Mouse (Mus musculus): ENCODE results near the gene Tbl3. TPM values are rescaled to one million over a fixed set of nuclear protein-coding genes. Genes with fewer than 3 reads are reported as not detected.
"Not testable (repeated sequence)": the region's sequence is repeated elsewhere in the genome, so short reads cannot be mapped to it uniquely, and the experiment has no call there.

The Tbl3 gene
- total and polyA plus RNA-seq, 3 experiments, result 103 to 111 TPM; not detected in 1

GRCm38 (mm10) chr17:24718938-24719337, 11.5 kb upstream of the Tbl3 start:
- TF ChIP-seq MYC (IDR thresholded peaks at IDR 0.05; ENCODE audit: low read depth, low read length), result peak; percentile 66; the same call in 1 of the 2 replicates
- TF ChIP-seq CHD1 (IDR thresholded peaks at IDR 0.05; ENCODE audit: low read depth, low read length), result peak; percentile 46; the same call in 1 of the 2 replicates
- not testable (repeated sequence) for H3K27me3 ChIP-seq (ENCODE audit: control insufficient read depth in 1 of 2, insufficient read depth in 2 of 2, low read length in 2 of 2); DNase-seq (ENCODE audit: low read depth, low spot score); H3K4me1 ChIP-seq (ENCODE audit: control insufficient read depth in 1 of 2, insufficient read depth in 2 of 2, low read length in 2 of 2); H3K9me3 ChIP-seq (replicated peaks; ENCODE audit: insufficient read depth, low read length)
- Histone ChIP-seq H3K79me2 (ENCODE audit: control insufficient read depth, insufficient read depth, low read length, poor library complexity) (peaks cover 49% of the 10 kb centered on the region), H3K27ac (ENCODE audit: control insufficient read depth, low read depth, low read length) (peak overlapping the region; percentile 6), H3K9ac (ENCODE audit: control insufficient read depth, low read depth, low read length, poor library complexity, severe bottlenecking) (peak overlapping the region; percentile 98), H3K4me3 (ENCODE audit: control insufficient read depth in 1 of 2, insufficient read depth in 1 of 2, low read depth in 2 of 2, low read length in 2 of 2) (peak overlapping the region; percentile 39 to 98), H3K36me3 (ENCODE audit: control insufficient read depth in 1 of 2, insufficient read depth in 2 of 2, low read length in 2 of 2) (peaks cover 5 to 10% of the 10 kb centered on the region in 2 experiments; a peak in 3 of 4 replicates)

- H3K36me3 ChIP-seq (ENCODE audit: control insufficient read depth in 1 of 2, insufficient read depth in 2 of 2, low read length in 2 of 2), result peaks cover 5 to 10% of the 10 kb centered on the region in 2 experiments; a peak in 3 of 4 replicates
- no peaks in the 10 kb centered on the region for H3K27me3 ChIP-seq (ENCODE audit: control insufficient read depth in 1 of 2, insufficient read depth in 2 of 2, low read length in 2 of 2)
- H3K9me3 ChIP-seq (replicated peaks; ENCODE audit: insufficient read depth, low read length), result no peaks in the 10 kb centered on the region
- H3K79me2 ChIP-seq (ENCODE audit: control insufficient read depth, insufficient read depth, low read length, poor library complexity), result peaks cover 40% of the 10 kb centered on the region
- DNase-seq (ENCODE audit: low read depth, low spot score), result peak; percentile 31
- H3K27ac ChIP-seq (ENCODE audit: control insufficient read depth, low read depth, low read length), result peak within 1 kb of the TSS; percentile 6
- peak within 1 kb of the TSS; percentile 39 to 98 for H3K4me3 ChIP-seq (ENCODE audit: control insufficient read depth in 1 of 2, insufficient read depth in 1 of 2, low read depth in 2 of 2, low read length in 2 of 2)
- peak within 1 kb of the TSS; percentile 98 for H3K9ac ChIP-seq (ENCODE audit: control insufficient read depth, low read depth, low read length, poor library complexity, severe bottlenecking)
- peaks cover 0 to 7% of the 10 kb centered on the region in 2 experiments; a peak in 1 of 4 replicates for H3K4me1 ChIP-seq (ENCODE audit: control insufficient read depth in 1 of 2, insufficient read depth in 2 of 2, low read length in 2 of 2)
- TF ChIP-seq EP300 (IDR thresholded peaks at IDR 0.05; ENCODE audit: low read depth in 1 of 2, low read length in 2 of 2), result no peak
- TF ChIP-seq USF1 (IDR thresholded peaks at IDR 0.05; ENCODE audit: low read depth, low read length), result no peak
- no peak for TF ChIP-seq RCOR1 (IDR thresholded peaks at IDR 0.05; ENCODE audit: low read depth, low read length)
- TF ChIP-seq POLR2A (IDR thresholded peaks at IDR 0.05; ENCODE audit: control insufficient read depth in 1 of 2, insufficient read depth in 1 of 2, low read depth in 1 of 2, low read length in 2 of 2, poor library complexity in 1 of 2), result no peak; a peak in 1 of 4 replicates
- TF ChIP-seq UBTF (IDR thresholded peaks at IDR 0.05; ENCODE audit: borderline replicate concordance, insufficient read depth, low read depth, low read length), result no peak
- TF ChIP-seq ZC3H11A (IDR thresholded peaks at IDR 0.05; ENCODE audit: low read depth, low read length), result no peak
- no peak for TF ChIP-seq SMC3 (IDR thresholded peaks at IDR 0.05; ENCODE audit: low read depth, low read length)
- TF ChIP-seq MAX (IDR thresholded peaks at IDR 0.05; ENCODE audit: low read length), result no peak
- TF ChIP-seq JUND (IDR thresholded peaks at IDR 0.05; ENCODE audit: low read depth, low read length), result no peak
- TF ChIP-seq ETS1 (IDR thresholded peaks at IDR 0.05; ENCODE audit: low read depth, low read length), result no peak
- no peak for TF ChIP-seq MAZ (IDR thresholded peaks at IDR 0.05; ENCODE audit: low read depth, low read length)
- TF ChIP-seq POLR2AphosphoS5 (IDR thresholded peaks at IDR 0.05; ENCODE audit: borderline replicate concordance, low read depth, low read length), result no peak
- TF ChIP-seq ZNF384 (IDR thresholded peaks at IDR 0.05; ENCODE audit: low read depth, low read length), result no peak
- no peak for TF ChIP-seq USF2 (IDR thresholded peaks at IDR 0.05; ENCODE audit: borderline replicate concordance in 1 of 2, insufficient read depth in 1 of 2, low read depth in 1 of 2, low read length in 2 of 2)
- TF ChIP-seq MYC (IDR thresholded peaks at IDR 0.05; ENCODE audit: low read depth, low read length), result no peak
- no peak for TF ChIP-seq ELF1 (IDR thresholded peaks at IDR 0.05; ENCODE audit: low read depth, low read length)
- TF ChIP-seq HCFC1 (IDR thresholded peaks at IDR 0.05; ENCODE audit: low read depth, low read length), result no peak
- TF ChIP-seq MAFK (IDR thresholded peaks at IDR 0.05; ENCODE audit: borderline replicate concordance, low read depth, low read length), result no peak
- no peak for TF ChIP-seq ZKSCAN1 (IDR thresholded peaks at IDR 0.05; ENCODE audit: low read depth, low read length)
- no peak for TF ChIP-seq MXI1 (IDR thresholded peaks at IDR 0.05; ENCODE audit: low read depth, low read length)
Measured at GRCm38 (mm10) chr17:24717943-24718342, 10.5 kb upstream of the Tbl3 start, which contains the start of the genes Rnf151 and Rps2. TSS of gene Rnf151 (minus strand) at chr17:24718063. TSS of gene Rps2 (plus strand) at chr17:24718116.

All from MEL (cell line).